Mouse (Mus musculus): Measurements from ENCODE around the gene Etl4. TPM values are rescaled to one million over a fixed set of nuclear protein-coding genes. Genes with fewer than 3 reads are reported as not detected.

Gene Etl4
- polyA plus RNA-seq, 1 experiment from 2014 or later: 76.7 TPM

- H3K9me3 ChIP-seq (ENCODE audit: control insufficient read depth, low read depth, low read length): no peaks in the 10 kb centered on the region
- H3K27ac ChIP-seq (ENCODE audit: low read length): no peak overlapping the region
- ATAC-seq (ENCODE audit: insufficient number of reproducible peaks, insufficient read depth, low FRiP score, low read depth): no peak
- no peak overlapping the region for H3K9ac ChIP-seq (replicated peaks; ENCODE audit: low read depth, low read length)
- H3K4me1 ChIP-seq (ENCODE audit: control insufficient read depth, insufficient read depth, low read length): no peaks in the 10 kb centered on the region
- H3K4me3 ChIP-seq (ENCODE audit: low read depth, low read length): no peak overlapping the region
- no peaks in the 10 kb centered on the region for H3K36me3 ChIP-seq (ENCODE audit: control insufficient read depth, insufficient read depth, low read length)
- no peak overlapping the region for H3K4me2 ChIP-seq (replicated peaks; ENCODE audit: low read depth, low read length)
- 38% methylated on average over 2 of the region's 2 CpGs for WGBS
- H3K27me3 ChIP-seq (ENCODE audit: control insufficient read depth, insufficient read depth, low read length): no peaks in the 10 kb centered on the region
Measured at GRCm38 (mm10) chr2:20291741-20292110, 382.1 kb downstream of the Etl4 start.

GRCm38 (mm10) chr2:20293336-20293735 is 383.8 kb downstream of the Etl4 start:
- ATAC-seq (ENCODE audit: insufficient number of reproducible peaks, insufficient read depth, low FRiP score, low read depth): no peak
- Histone ChIP-seq H3K9ac (replicated peaks; ENCODE audit: low read depth, low read length) (no peak overlapping the region), H3K4me1 (ENCODE audit: control insufficient read depth, insufficient read depth, low read length) (no peaks in the 10 kb centered on the region), H3K9me3 (ENCODE audit: control insufficient read depth, low read depth, low read length) (no peaks in the 10 kb centered on the region), H3K4me2 (replicated peaks; ENCODE audit: low read depth, low read length) (no peak overlapping the region), H3K27ac (ENCODE audit: low read length) (no peak overlapping the region), H3K4me3 (ENCODE audit: low read depth, low read length) (no peak overlapping the region), H3K27me3 (ENCODE audit: control insufficient read depth, insufficient read depth, low read length) (no peaks in the 10 kb centered on the region), H3K36me3 (ENCODE audit: control insufficient read depth, insufficient read depth, low read length) (no peaks in the 10 kb centered on the region)
- WGBS: 82% methylated on average over 8 of the region's 8 CpGs

- H3K4me1 ChIP-seq (ENCODE audit: control insufficient read depth, insufficient read depth, low read length): no peaks in the 10 kb centered on the region
- no peak for ATAC-seq (ENCODE audit: insufficient number of reproducible peaks, insufficient read depth, low FRiP score, low read depth)
- H3K4me3 ChIP-seq (ENCODE audit: low read depth, low read length): no peak overlapping the region
- no peaks in the 10 kb centered on the region for H3K9me3 ChIP-seq (ENCODE audit: control insufficient read depth, low read depth, low read length)
- no peaks in the 10 kb centered on the region for H3K27me3 ChIP-seq (ENCODE audit: control insufficient read depth, insufficient read depth, low read length)
- H3K4me2 ChIP-seq (replicated peaks; ENCODE audit: low read depth, low read length): no peak overlapping the region
- H3K9ac ChIP-seq (replicated peaks; ENCODE audit: low read depth, low read length): no peak overlapping the region
- H3K27ac ChIP-seq (ENCODE audit: low read length): no peak overlapping the region
- no peaks in the 10 kb centered on the region for H3K36me3 ChIP-seq (ENCODE audit: control insufficient read depth, insufficient read depth, low read length)
- 23% methylated on average over 4 of the region's 4 CpGs for WGBS
Measured at GRCm38 (mm10) chr2:20294596-20294995, 385.0 kb downstream of the Etl4 start.

GRCm38 (mm10) chr2:20302517-20302916 is 392.9 kb downstream of the Etl4 start:
- 81% methylated on average over 3 of the region's 3 CpGs for WGBS
- no peak overlapping the region for H3K9ac ChIP-seq (replicated peaks; ENCODE audit: low read depth, low read length)
- ATAC-seq (ENCODE audit: insufficient number of reproducible peaks, insufficient read depth, low FRiP score, low read depth): no peak
- no peaks in the 10 kb centered on the region for H3K4me1 ChIP-seq (ENCODE audit: control insufficient read depth, insufficient read depth, low read length)
- H3K9me3 ChIP-seq (ENCODE audit: control insufficient read depth, low read depth, low read length): no peaks in the 10 kb centered on the region
- H3K27ac ChIP-seq (ENCODE audit: low read length): no peak overlapping the region
- no peaks in the 10 kb centered on the region for H3K27me3 ChIP-seq (ENCODE audit: control insufficient read depth, insufficient read depth, low read length)
- no peak overlapping the region for H3K4me2 ChIP-seq (replicated peaks; ENCODE audit: low read depth, low read length)
- H3K4me3 ChIP-seq (ENCODE audit: low read depth, low read length): no peak overlapping the region
- no peaks in the 10 kb centered on the region for H3K36me3 ChIP-seq (ENCODE audit: control insufficient read depth, insufficient read depth, low read length)

- Histone ChIP-seq H3K4me1 (ENCODE audit: control insufficient read depth, insufficient read depth, low read length) (no peaks in the 10 kb centered on the region), H3K9ac (replicated peaks; ENCODE audit: low read depth, low read length) (no peak overlapping the region), H3K4me3 (ENCODE audit: low read depth, low read length) (no peak overlapping the region), H3K9me3 (ENCODE audit: control insufficient read depth, low read depth, low read length) (no peaks in the 10 kb centered on the region), H3K27ac (ENCODE audit: low read length) (no peak overlapping the region), H3K36me3 (ENCODE audit: control insufficient read depth, insufficient read depth, low read length) (no peaks in the 10 kb centered on the region), H3K4me2 (replicated peaks; ENCODE audit: low read depth, low read length) (no peak overlapping the region), H3K27me3 (ENCODE audit: control insufficient read depth, insufficient read depth, low read length) (no peaks in the 10 kb centered on the region)
- ATAC-seq (ENCODE audit: insufficient number of reproducible peaks, insufficient read depth, low FRiP score, low read depth): no peak
- 56% methylated on average over 1 of the region's 1 CpGs for WGBS
Measured at GRCm38 (mm10) chr2:20324954-20325353, 415.4 kb downstream of the Etl4 start.

GRCm38 (mm10) chr2:20336176-20336575 is 426.6 kb downstream of the Etl4 start:
- no peaks in the 10 kb centered on the region for H3K36me3 ChIP-seq (ENCODE audit: control insufficient read depth, insufficient read depth, low read length)
- 89% methylated on average over 6 of the region's 6 CpGs for WGBS
- no peak overlapping the region for H3K9ac ChIP-seq (replicated peaks; ENCODE audit: low read depth, low read length)
- no peaks in the 10 kb centered on the region for H3K9me3 ChIP-seq (ENCODE audit: control insufficient read depth, low read depth, low read length)
- ATAC-seq (ENCODE audit: insufficient number of reproducible peaks, insufficient read depth, low FRiP score, low read depth): no peak
- no peak overlapping the region for H3K4me2 ChIP-seq (replicated peaks; ENCODE audit: low read depth, low read length)
- no peaks in the 10 kb centered on the region for H3K4me1 ChIP-seq (ENCODE audit: control insufficient read depth, insufficient read depth, low read length)
- H3K4me3 ChIP-seq (ENCODE audit: low read depth, low read length): no peak overlapping the region
- no peaks in the 10 kb centered on the region for H3K27me3 ChIP-seq (ENCODE audit: control insufficient read depth, insufficient read depth, low read length)
- no peak overlapping the region for H3K27ac ChIP-seq (ENCODE audit: low read length)

GRCm38 (mm10) chr2:20339016-20339734 is 429.6 kb downstream of the Etl4 start:
- no peak overlapping the region for H3K9ac ChIP-seq (replicated peaks; ENCODE audit: low read depth, low read length)

GRCm38 (mm10) chr2:20339919-20340318 is 430.3 kb downstream of the Etl4 start:
- H3K4me3 ChIP-seq (ENCODE audit: low read depth, low read length): peak overlapping the region; percentile 11; the same call in 1 of the 2 replicates
- H3K9me3 ChIP-seq (ENCODE audit: control insufficient read depth, low read depth, low read length): no peaks in the 10 kb centered on the region
- H3K9ac ChIP-seq (replicated peaks; ENCODE audit: low read depth, low read length): no peak overlapping the region
- H3K4me2 ChIP-seq (replicated peaks; ENCODE audit: low read depth, low read length): peak overlapping the region; percentile 34
- 22% methylated on average over 12 of the region's 12 CpGs for WGBS
- H3K27me3 ChIP-seq (ENCODE audit: control insufficient read depth, insufficient read depth, low read length): no peaks in the 10 kb centered on the region
- no peak overlapping the region for H3K27ac ChIP-seq (ENCODE audit: low read length)
- H3K36me3 ChIP-seq (ENCODE audit: control insufficient read depth, insufficient read depth, low read length): no peaks in the 10 kb centered on the region
- peak; percentile 74; the same call in 1 of the 2 replicates for ATAC-seq (ENCODE audit: insufficient number of reproducible peaks, insufficient read depth, low FRiP score, low read depth)
- no peaks in the 10 kb centered on the region for H3K4me1 ChIP-seq (ENCODE audit: control insufficient read depth, insufficient read depth, low read length)

More at GRCm38 (mm10) chr2:20339016-20339734, 429.6 kb downstream of the Etl4 start:
- Histone ChIP-seq H3K27ac (ENCODE audit: low read length) (no peak overlapping the region), H3K36me3 (ENCODE audit: control insufficient read depth, insufficient read depth, low read length) (no peaks in the 10 kb centered on the region), H3K4me1 (ENCODE audit: control insufficient read depth, insufficient read depth, low read length) (no peaks in the 10 kb centered on the region), H3K27me3 (ENCODE audit: control insufficient read depth, insufficient read depth, low read length) (no peaks in the 10 kb centered on the region), H3K4me3 (ENCODE audit: low read depth, low read length) (no peak overlapping the region), H3K4me2 (replicated peaks; ENCODE audit: low read depth, low read length) (peak overlapping the region; percentile 34), H3K9me3 (ENCODE audit: control insufficient read depth, low read depth, low read length) (no peaks in the 10 kb centered on the region)
- no peak for ATAC-seq (ENCODE audit: insufficient number of reproducible peaks, insufficient read depth, low FRiP score, low read depth)
- whole genome bisulfite sequencing: 55% methylated on average over 7 of the region's 7 CpGs

GRCm38 (mm10) chr2:20346873-20347272 is 437.3 kb downstream of the Etl4 start:
- ATAC-seq (ENCODE audit: insufficient number of reproducible peaks, insufficient read depth, low FRiP score, low read depth): no peak
- Histone ChIP-seq H3K4me2 (replicated peaks; ENCODE audit: low read depth, low read length) (no peak overlapping the region), H3K9me3 (ENCODE audit: control insufficient read depth, low read depth, low read length) (no peaks in the 10 kb centered on the region), H3K27me3 (ENCODE audit: control insufficient read depth, insufficient read depth, low read length) (no peaks in the 10 kb centered on the region), H3K4me1 (ENCODE audit: control insufficient read depth, insufficient read depth, low read length) (no peaks in the 10 kb centered on the region), H3K4me3 (ENCODE audit: low read depth, low read length) (no peak overlapping the region), H3K27ac (ENCODE audit: low read length) (no peak overlapping the region), H3K9ac (replicated peaks; ENCODE audit: low read depth, low read length) (no peak overlapping the region), H3K36me3 (ENCODE audit: control insufficient read depth, insufficient read depth, low read length) (no peaks in the 10 kb centered on the region)
- 55% methylated on average over 3 of the region's 3 CpGs for WGBS

All from stomach, embryonic 14.5 days (tissue).